Mouse (Mus musculus): ENCODE results near the gene Pak7. TPM values are rescaled to one million over a fixed set of nuclear protein-coding genes. Genes with fewer than 3 reads are reported as not detected.

Pak7 gene
- under 0.01 and 0.01 TPM in 2 replicates for polyA plus RNA-seq (2012; rRNA removed)

GRCm38 (mm10) chr2:136387181-136388131 lies at the start of gene Pak7:
Pak7 (minus strand) TSS chr2:136387967.

GRCm38 (mm10) chr2:136051688-136052289 lies 336.0 kb downstream of the Pak7 start, which contains the start of gene Lamp5:
Lamp5 (plus strand) TSS chr2:136052239.

Other genes starting within 250 kb of the Pak7 start
- not detected in 2 replicates for gene Ankef1, start 113.9 kb upstream of the Pak7 start, polyA plus RNA-seq (2012; rRNA removed)

Measured in liver, embryonic 18 days (tissue).